Mouse (Mus musculus): Measurements from ENCODE around the gene Ptprm.

Gene Ptprm

DNA sequence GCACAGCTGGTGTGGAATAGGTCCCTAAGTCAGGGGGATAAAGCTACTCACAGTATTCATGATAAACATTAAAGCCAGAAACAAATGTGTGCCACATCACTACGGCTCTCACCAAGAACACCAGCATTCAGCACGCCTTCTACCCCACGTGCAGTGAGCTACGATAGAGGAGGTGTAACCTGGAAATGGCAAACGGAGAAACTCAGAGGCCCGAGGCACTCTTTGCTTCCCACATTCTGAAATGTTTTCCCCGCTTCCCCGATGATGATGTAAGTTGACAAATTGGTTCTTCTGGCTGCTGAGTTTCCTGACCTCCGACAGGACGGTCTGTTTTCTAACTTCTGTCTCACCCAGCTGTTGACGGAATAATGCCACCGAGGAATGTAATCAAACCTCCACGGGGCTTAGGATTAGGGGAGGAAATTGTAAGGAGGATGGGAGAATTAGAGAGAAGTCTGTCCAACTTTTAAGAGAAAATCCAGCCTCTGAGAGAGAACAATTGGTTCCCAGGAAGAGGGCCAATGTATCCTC, 72.6 kb downstream of the Ptprm start:
- DNase-seq (ENCODE audit: low spot score), result no peak

DNA sequence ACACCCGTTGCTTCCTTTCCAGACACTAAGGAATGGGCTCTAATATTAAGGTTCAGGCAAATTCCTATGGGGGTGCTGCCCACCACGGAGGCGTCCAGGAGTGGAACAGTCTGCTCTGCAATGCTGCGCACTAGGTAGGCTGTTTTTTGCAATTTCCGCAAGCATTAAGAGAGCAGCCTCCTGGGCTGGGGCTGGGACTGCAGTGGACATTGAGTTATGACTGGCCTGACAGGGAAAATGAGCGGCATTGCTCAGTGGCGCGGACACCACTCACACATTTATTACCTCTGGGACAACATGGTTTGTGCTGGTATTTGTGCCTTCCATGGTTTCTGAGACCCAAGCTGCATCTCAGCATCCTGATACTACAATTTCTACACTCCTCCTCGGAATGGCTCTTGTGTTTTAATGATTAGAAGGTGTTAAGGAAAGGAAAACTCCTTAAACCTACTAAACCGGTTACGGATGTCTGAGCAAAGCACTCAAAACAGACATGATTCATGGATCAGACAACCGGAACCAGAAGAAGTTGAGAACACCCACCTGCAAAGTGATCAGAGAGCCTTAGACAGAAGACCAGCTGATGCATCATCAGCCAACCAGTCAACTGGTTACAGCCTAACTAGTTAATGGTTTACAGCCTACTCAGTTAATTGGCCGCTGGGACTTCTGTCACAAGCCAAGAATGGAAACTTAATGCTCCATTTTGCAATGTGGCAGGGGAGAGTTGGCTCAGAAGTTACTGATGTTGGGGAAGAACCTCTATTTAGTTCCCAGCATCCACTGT, 76.9 kb downstream of the Ptprm start:
- DNase-seq (ENCODE audit: low spot score), result no peak

DNA sequence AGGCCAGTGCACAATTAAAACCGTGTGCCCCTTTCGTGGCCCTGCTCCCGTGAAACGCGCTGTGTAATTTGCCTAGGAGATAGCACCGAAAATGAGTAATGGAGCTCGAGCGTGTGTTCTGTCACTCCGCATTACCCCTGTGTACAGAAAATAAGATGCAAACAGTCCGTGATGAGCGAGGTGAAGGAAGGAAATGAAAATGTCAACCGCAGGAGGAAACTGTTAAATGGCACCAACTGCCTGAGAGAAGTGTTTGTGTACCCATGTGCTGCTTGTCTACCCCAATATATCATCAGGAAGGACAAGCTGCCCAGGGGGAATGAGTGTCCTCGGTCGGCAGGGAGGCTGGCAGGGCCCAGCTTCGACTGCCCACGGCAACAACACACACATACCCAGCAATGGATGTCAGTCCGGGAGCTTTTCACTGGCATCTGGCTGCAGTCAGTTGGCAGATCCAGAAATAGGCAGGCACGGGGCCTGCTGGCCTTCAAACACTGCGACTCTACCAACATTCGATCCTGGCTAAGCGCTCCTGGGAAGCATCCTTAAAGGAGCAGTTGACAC, 79.6 kb downstream of the Ptprm start:
- no peak for DNase-seq (ENCODE audit: low spot score)

DNA sequence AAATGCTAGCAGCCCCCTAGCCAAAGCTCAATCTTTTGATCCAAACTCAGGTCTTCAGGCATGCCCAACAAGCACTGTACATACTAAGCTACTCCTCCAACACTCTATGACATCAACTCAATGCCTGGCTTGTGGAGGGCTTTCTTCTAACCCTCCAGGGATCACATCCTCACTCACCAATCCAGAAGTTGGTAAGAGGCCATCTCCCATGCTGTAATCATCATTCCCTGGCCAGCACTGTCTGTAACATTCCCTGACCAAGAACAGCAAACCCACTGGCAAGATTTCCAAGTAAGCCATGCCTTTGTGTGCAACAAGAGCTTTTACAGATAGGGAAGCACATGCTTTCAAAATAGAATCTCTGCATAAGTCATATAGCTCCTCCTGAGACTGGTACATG, 81.3 kb downstream of the Ptprm start:
- DNase-seq (ENCODE audit: low spot score), result no peak

DNA sequence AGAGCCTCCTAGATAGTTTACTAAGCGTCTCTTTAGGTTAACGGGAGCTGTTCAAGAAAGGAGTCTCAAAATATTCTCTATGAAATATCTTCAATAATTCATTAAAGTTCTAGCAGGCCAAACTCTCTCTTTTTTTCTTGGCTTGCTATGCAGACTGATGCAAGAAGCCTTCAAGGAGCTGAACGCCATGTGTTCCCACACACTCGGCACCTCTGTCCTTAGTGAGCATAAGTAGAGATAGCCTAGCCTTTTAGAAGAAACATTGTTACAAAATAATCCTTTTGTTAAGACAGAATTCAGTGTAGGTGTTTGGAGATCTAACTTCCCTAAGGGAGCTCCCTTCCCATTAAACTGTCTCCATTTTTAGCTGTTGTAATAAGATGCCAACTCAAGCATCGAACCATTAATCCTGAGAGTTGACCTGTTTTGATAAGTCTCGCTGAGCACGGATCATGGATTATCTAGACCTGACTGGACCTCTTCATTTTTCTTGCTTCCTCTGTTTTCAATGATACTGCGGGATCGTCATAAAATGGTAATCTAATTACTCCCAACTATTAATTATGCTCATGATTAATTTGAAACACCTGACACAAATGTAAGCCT, 85.7 kb downstream of the Ptprm start:
- no peak for DNase-seq (ENCODE audit: low spot score)

DNA sequence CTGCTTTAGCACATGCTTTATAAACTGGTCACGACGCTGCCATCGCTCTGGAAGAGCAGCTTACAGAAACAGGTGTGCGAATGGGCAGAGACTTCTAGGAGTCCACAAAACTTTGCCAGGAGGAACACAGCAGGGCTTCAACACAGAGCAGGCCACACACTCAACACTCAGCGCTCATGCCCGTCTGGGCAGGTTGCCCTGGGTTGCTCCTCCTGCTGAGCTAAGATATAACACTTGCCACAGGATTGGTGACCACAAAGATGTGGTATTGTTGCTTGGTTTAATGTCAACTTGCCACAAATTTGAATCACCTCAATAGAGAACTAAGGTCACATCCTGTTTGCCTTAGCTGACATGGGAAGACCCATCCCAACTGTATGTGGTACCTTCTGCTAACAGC, 88.0 kb downstream of the Ptprm start:
- DNase-seq (ENCODE audit: low spot score), result no peak

GRCm38 (mm10) chr17:67265520-67265919, 88.7 kb downstream of the Ptprm start:
- DNase-seq (ENCODE audit: low spot score), result no peak

- no peak for DNase-seq (ENCODE audit: low spot score)
Measured at GRCm38 (mm10) chr17:67264716-67265115, 89.5 kb downstream of the Ptprm start.

DNA sequence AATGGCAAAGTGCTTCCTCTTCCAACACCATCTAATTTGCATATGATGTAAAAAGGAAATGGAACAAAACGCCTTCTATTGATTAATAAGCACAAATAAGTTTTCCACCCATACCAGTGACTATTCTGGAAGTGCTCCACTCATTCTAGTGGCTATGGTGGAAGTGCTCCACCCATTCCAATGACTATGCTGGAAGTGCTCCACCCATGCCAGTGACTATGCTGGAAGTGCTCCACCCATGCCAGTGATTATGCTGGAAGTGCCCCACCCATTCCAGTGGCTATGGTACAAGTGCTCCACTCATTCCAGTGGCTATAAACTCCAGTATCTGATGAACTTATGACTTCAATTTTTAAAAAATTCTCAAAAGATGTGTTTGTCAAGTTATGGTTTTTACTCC, 91.2 kb downstream of the Ptprm start:
- no peak for DNase-seq (ENCODE audit: low spot score)

- no peak for DNase-seq (ENCODE audit: low spot score)
Measured at GRCm38 (mm10) chr17:67260016-67260415, 94.2 kb downstream of the Ptprm start.

DNA sequence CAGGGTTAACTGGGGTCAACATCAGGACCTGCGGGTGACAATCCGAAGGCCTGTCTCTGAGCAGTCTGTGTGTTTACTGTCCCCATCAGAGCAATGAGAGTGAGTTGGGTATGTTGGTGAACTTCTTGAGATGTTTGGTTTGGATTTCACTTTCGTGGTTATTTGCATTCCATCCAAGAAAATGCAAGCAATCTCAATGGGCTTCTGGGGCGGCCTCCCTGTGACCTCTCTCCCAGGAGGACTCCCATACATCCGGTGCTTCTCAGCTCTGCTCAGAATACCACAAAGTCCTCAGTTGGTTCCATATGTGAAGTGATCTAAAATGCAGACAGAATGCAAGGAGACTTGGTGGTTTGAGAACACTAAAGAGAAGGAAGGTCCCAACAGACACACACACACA, 96.5 kb downstream of the Ptprm start:
- DNase-seq (ENCODE audit: low spot score), result no peak

DNA sequence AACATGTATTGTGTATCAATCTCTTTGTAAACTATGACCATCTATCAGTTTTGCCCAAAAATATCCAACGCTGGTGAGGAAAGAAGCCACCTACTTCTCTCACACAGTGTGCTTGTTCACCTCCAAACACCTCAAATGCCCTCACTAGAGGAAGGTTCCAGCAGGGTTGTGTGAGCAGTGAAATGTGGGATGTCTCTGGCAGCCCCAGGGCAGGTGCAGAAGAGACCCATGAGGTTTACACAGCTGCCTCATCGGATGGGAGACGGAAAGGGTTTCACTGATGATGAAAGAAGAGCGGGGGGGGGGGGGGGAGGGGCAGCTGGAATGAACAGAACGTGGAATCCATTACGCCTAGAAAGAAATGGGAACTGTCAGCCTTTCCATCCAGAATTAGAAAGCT, 98.1 kb downstream of the Ptprm start:
- no peak for DNase-seq (ENCODE audit: low spot score)

- DNase-seq (ENCODE audit: low spot score), result no peak
Measured at GRCm38 (mm10) chr17:67253445-67253844, 100.8 kb downstream of the Ptprm start.

DNA sequence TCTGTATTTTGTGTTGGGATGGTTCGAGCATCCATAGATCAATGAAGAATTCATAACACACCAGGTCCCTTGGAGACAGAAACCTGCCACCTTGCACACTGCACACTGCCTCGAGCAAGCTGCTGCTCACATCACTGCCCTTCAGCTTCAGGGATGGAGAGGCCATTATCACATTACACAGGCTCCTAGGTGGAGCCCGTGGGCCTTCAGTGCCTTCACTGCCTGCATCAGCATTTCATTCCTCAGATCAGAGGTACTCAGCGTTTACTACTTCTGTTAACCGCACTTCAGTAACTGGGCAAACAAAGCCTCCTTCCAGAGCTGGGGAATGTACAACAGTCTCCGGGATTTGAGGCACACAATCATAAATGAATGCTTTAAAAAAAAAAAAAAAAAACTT, 101.3 kb downstream of the Ptprm start:
- no peak for DNase-seq (ENCODE audit: low spot score)

GRCm38 (mm10) chr17:67245273-67245875, 108.9 kb downstream of the Ptprm start:
- no peak for DNase-seq (ENCODE audit: low spot score)

DNA sequence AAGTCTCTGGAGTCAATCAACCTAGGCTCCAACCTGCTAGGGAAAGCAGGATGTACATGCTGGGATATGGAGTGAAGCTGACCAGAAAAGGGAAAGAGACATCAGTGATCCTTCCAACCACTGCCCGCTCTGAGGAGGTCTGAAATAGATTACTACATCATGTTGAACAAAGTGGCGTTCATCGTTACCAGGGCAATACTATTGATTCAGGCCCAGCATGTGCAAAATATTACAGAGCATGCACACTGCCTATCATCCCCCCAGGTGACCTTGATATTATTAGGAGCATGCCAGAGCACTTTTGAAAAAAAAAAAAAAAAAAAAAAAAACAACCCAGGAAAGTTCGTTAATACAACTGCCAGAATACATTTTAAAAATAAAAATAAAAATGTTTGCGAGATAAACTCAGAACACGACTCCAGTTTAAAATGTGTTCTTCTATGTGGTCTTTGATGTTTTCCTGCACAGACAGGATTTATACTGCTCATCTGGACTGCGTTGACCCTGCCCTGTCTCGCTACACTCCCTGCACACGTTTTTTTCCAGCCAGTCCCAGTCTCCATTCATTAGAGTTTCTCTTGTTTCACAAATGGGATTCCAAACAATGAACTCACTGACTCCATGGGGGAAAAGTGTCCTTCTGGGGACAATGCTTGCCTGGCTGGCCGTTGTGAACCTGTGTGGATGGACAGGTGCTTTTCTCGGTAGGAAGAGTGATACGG, 111.3 kb downstream of the Ptprm start:
- no peak for DNase-seq (ENCODE audit: low spot score)

GRCm38 (mm10) chr17:67241951-67242773, 112.1 kb downstream of the Ptprm start:
- DNase-seq (ENCODE audit: low spot score), result no peak

DNA sequence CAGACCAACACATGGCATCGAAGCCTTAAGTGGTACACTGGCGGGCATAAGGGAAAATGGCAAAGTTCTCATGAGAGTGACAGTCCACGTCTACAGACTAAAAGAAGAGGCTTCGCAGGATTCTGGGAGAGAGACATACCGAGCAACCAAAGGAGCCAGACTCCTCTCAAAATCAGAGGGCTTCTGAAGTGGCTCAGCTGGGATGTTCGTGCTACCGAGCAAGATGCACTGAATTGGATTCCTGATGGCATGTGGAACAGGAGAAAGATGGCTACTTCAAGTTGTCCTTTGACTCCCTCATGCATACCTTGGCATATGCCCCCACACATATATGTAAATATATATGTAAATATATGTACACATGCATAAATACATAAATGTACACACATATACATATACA, 115.4 kb downstream of the Ptprm start:
- DNase-seq (ENCODE audit: low spot score), result no peak

DNA sequence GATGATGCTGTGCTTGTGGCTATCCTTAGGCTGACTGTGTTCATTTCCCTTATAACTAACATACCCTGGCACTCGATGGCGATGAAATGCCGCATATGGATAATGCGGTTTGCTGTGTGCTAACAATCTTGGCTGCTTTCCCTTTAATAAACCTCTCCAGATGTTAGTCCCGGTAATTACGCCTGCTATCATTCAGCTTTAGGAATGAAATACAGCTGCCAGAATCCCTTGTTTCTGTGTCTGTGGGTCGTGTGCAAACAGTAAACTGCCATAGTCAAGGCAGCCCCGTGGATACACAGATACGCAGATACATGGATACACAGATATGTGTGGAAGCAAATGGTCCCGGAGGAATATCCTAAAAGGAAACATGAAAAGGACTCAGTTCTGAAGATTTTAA, 116.8 kb downstream of the Ptprm start:
- DNase-seq (ENCODE audit: low spot score), result no peak

GRCm38 (mm10) chr17:67233063-67233462, 121.2 kb downstream of the Ptprm start:
- DNase-seq (ENCODE audit: low spot score), result no peak

DNA sequence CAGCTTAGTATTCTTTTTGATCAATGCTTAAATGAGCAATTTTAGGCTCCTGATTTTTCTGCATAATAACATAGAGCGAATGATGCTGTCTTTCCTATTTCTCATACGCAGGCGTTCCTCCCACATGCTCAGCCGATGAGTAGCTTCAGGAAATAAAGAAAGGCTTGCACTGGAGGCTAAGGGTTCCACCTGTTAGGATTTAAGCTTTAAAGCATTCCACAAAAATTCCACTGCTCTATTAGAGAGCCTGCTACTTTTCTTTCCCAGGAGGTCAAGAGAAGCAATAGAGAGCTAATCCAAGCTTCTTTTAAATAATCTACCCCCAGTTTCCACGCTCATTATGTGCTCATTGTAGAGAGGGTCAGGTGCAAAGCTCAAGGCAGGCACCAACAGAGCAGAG, 127.3 kb downstream of the Ptprm start:
- no peak for DNase-seq (ENCODE audit: low spot score)
